Mouse (Mus musculus): ENCODE measurements around the gene Fam163b.

- TF ChIP-seq TBP (IDR thresholded peaks at IDR 0.05; ENCODE audit: low read depth, low read length) (no peak), POLR2AphosphoS5 (IDR thresholded peaks at IDR 0.05; ENCODE audit: borderline replicate concordance, low read depth, low read length) (no peak), POLR2A (IDR thresholded peaks at IDR 0.05; ENCODE audit: control insufficient read depth in 1 of 2, insufficient read depth in 1 of 2, low read depth in 1 of 2, low read length in 2 of 2, poor library complexity in 1 of 2) (no peak), CTCF (IDR thresholded peaks at IDR 0.05 in 2 of 3, conservative IDR thresholded peaks at IDR 0.05 in 1 of 3; ENCODE audit: control insufficient read depth in 1 of 3, insufficient read depth in 1 of 3, low read depth in 2 of 3, low read length in 3 of 3, poor library complexity in 1 of 3, severe bottlenecking in 1 of 3) (peak; percentile 79 to 92 (median 84)), GATA1 (IDR thresholded peaks at IDR 0.05; ENCODE audit: low read depth, low read length) (no peak), NRF1 (IDR thresholded peaks at IDR 0.05; ENCODE audit: insufficient read depth, low read depth, low read length, poor library complexity, severe bottlenecking) (no peak), USF1 (IDR thresholded peaks at IDR 0.05; ENCODE audit: low read depth, low read length) (no peak), RAD21 (IDR thresholded peaks at IDR 0.05; ENCODE audit: low read depth, low read length) (peak; percentile 54), EP300 (IDR thresholded peaks at IDR 0.05; ENCODE audit: low read depth in 1 of 2, low read length in 2 of 2) (no peak), USF2 (IDR thresholded peaks at IDR 0.05; ENCODE audit: borderline replicate concordance in 1 of 2, insufficient read depth in 1 of 2, low read depth in 1 of 2, low read length in 2 of 2) (no peak), MAX (IDR thresholded peaks at IDR 0.05; ENCODE audit: low read length) (no peak), CHD1 (IDR thresholded peaks at IDR 0.05; ENCODE audit: low read depth, low read length) (no peak), MXI1 (IDR thresholded peaks at IDR 0.05; ENCODE audit: low read depth, low read length) (no peak)
Measured at GRCm38 (mm10) chr2:27125979-27126378, 16.3 kb downstream of the Fam163b start.

All from MEL (cell line).